Mouse (Mus musculus) gastrocnemius, postnatal 10 days (tissue): ENCODE results near the gene Krtap22-2. TPM values are rescaled to one million over a fixed set of nuclear protein-coding genes. Genes with fewer than 3 reads are reported as not detected.
"Not testable (repeated sequence)": the region's sequence is repeated elsewhere in the genome, so short reads cannot be mapped to it uniquely, and the experiment has no call there.

Experiments used
- DNase-seq: peaks from one replicate; pipeline ENCODE4 v3.0.0; 2021; ENCODE audit warnings: mixed read lengths
- long read RNA-seq, 2 experiments: library from polyadenylated mRNA; stranded (forward); transcript quantifications; one replicate each; pipeline ENCODE4 v2.0.0; 2021
- total RNA-seq, 2 experiments: library from RNA; stranded (reverse); gene quantifications; 2 replicates each; pipeline ENCODE4 v1.2.3; 2021

The Krtap22-2 gene
- total RNA-seq, result not detected
- long read RNA-seq, experiment 1, result 0 reads
- long read RNA-seq, experiment 2, result 0 reads

DNA sequence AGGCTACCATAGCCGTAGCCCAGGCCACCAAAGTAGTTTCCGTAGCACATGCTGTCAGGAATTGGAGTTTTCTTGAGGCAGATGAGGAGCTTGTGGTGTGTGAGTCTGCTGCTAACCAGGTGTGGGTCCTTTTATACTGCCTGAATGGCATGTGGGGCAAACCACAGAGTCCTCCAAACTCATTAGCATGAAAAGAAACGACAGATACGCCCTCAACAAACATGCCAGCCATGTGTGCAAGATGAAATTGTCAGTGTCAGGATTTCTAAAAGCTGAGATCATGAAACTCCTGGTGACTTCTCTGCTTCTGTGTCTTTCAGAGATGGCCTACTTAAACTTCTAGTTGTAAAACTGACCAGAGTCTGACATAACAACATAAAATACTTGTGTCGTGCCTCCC is at the start of gene Krtap22-2:
Gene Krtap22-2, minus strand, starts transcription at position 101 of the 400 bp plus-strand sequence.
- no peak for DNase-seq

DNA sequence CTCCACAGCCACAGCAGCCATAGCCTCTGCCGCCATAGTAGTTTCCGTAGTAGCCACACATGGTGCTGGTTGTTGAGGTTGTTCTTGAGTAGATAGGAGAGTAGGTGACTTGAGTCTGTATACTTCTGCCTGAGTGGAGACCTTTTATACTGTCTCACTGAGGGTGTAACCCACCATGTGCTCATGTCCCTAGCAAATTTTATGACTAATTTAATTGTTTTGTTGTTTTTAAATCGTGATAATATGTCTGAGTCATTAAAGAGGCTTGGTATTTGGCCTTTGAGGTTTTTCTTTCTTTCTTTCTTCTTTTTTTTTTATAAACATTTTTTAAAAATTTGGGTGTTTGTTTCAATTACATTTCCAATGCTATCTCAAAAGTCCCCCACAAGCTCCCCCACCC is 37.2 kb upstream of the Krtap22-2 start, which contains the start of gene Krtap6-5:
Gene Krtap6-5, minus strand, starts transcription at position 101 of the 400 bp plus-strand sequence.
- DNase-seq, result no peak

DNA sequence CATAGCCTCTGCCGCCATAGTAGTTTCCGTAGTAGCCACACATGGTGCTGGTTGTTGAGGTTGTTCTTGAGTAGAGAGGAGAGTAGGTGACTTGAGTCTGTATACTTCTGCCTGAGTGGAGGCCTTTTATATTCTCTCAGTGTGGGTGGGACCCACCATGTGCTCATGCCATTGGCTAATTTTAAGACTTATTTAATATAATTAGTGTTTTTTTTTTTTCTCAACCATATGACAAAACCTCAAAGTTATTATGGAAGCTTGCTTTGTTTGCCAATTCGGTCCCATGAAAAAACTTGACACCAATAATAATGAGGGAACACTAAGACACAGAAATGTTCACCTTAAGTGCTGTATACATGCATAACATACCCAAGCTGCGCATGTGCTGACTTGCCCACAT is 30.8 kb upstream of the Krtap22-2 start, which contains the start of gene Gm10228:
Gene Gm10228, minus strand, starts transcription at position 101 of the 400 bp plus-strand sequence.
- not testable (repeated sequence) for DNase-seq

DNA sequence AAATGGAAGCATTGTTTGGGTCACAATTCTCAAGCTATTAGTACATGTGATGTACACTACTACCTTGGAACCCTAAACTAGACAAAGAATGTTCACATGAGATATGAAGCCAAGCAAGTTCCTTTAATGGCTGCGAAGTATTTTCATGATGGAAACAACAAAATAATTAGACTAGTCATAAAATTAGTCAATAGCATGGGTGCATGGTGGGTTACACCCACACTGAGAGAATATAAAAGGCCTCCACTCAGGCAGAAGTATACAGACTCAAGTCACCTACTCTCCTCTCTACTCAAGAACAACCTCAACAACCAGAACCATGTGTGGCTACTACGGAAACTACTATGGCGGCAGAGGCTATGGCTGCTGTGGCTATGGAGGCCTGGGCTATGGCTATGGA is 20.8 kb upstream of the Krtap22-2 start, which contains the start of gene Krtap6-1:
Gene Krtap6-1, plus strand, starts transcription at position 301 of the 400 bp plus-strand sequence.
- DNase-seq, result not testable (repeated sequence)

DNA sequence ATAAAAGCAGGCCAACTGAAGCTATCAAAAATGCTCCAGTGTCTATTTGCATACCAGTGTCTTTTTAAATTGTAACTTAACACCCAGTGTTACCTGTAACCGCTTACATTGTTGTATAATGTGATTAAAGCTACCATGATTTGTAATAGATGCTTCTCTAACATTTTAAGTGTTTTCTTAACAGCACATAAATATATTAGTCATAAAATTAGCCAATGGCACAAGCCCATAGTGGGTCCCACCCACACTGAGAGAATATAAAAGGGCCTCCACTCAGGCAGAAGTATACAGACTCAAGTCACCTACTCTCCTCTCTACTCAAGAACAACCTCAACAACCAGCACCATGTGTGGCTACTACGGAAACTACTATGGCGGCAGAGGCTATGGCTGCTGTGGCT is 4.4 kb upstream of the Krtap22-2 start, which contains the start of gene Gm10229:
Gene Gm10229, plus strand, starts transcription at position 301 of the 400 bp plus-strand sequence.
- not testable (repeated sequence) for DNase-seq

DNA sequence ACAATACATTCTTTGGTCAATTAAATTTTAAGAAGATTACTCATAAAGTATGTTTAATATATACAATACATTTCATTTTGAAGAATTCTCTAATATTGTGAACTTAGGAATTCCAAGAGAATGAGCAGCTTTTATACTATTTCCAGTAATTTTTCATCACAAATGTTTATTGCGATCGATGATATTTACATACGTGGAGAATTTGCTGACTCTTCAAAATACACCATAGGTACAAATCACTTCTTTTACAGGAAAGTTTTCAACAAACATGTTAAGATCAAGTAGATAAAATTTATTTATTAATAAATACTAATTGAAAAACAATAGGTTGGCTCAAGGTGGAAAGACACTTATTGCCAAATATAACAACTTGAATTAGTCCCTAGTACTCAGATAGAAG is 3.4 kb upstream of the Krtap22-2 start:
- DNase-seq, result no peak

DNA sequence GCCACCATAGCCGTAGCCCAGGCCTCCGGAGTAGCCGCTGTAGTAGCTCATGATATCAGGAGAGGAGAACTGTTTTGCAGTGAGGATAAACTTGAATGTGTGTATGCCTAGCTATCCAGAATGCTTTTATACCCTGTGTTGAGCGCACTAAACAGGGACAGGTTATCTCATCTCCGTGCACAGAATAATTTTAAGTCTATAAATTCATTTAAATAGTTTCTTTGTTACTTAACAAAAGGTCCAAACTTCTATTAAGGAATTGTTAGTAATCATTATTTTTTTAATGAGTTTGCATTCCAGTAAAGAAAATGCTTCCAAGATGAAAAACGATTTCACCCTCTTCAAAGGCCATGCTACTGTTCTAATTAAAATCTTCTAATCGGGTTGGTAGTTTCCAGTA is 47.8 kb downstream of the Krtap22-2 start, which contains the start of gene Krtap16-3:
Gene Krtap16-3, minus strand, starts transcription at position 101 of the 400 bp plus-strand sequence.
- no peak for DNase-seq

Other genes with a start within 250 kb of the Krtap22-2 start
- gene 2310057N15Rik, start 236.6 kb downstream of the Krtap22-2 start, total RNA-seq, result not detected
- gene Gm5965, start 232.9 kb downstream of the Krtap22-2 start, total RNA-seq, result not detected
- not detected for gene Gm20741, start 198.5 kb downstream of the Krtap22-2 start, total RNA-seq
- not detected for gene Krtap15, start 190.5 kb downstream of the Krtap22-2 start, total RNA-seq
- not detected for gene Krtap14, start 184.6 kb downstream of the Krtap22-2 start, total RNA-seq
- not detected for gene Krtap19-1, start 141.3 kb downstream of the Krtap22-2 start, total RNA-seq
- gene Krtap19-2, start 136.5 kb downstream of the Krtap22-2 start, total RNA-seq, result not detected
- not detected for gene Krtap19-3, start 132.7 kb downstream of the Krtap22-2 start, total RNA-seq
- not detected for gene Krtap19-4, start 125.7 kb downstream of the Krtap22-2 start, total RNA-seq
- not detected for gene Krtap19-5, start 114.3 kb downstream of the Krtap22-2 start, total RNA-seq
- gene Krtap19-9b, start 78.5 kb downstream of the Krtap22-2 start, total RNA-seq, result not detected
- gene Krtap16-3, start 47.9 kb downstream of the Krtap22-2 start, total RNA-seq, result not detected
- under 1 TPM in 1 of 2 experiments, not detected in 1; 0.63 TPM for gene Gm10229, start 4.5 kb upstream of the Krtap22-2 start, total RNA-seq
- not detected for gene Krtap6-1, start 20.9 kb upstream of the Krtap22-2 start, total RNA-seq
- under 1 TPM in 1 of 2 experiments, not detected in 1; 0.96 TPM for gene Gm10228, start 30.7 kb upstream of the Krtap22-2 start, total RNA-seq
- gene Krtap6-5, start 37.1 kb upstream of the Krtap22-2 start, total RNA-seq, result not detected
- not detected for gene 1110025L11Rik, start 53.2 kb upstream of the Krtap22-2 start, total RNA-seq
- gene Krtap6-3, start 73.3 kb upstream of the Krtap22-2 start, total RNA-seq, result not detected
- gene Gm6358, start 130.1 kb upstream of the Krtap22-2 start, total RNA-seq, result not detected
- not detected for gene Gm10061, start 140.3 kb upstream of the Krtap22-2 start, total RNA-seq
- not detected for gene Gm9789, start 147.2 kb upstream of the Krtap22-2 start, total RNA-seq
- not detected for gene Gm7735, start 158.7 kb upstream of the Krtap22-2 start, total RNA-seq
- not detected for gene 1110057P08Rik, start 164.0 kb upstream of the Krtap22-2 start, total RNA-seq
- gene Krtap20-2, start 195.1 kb upstream of the Krtap22-2 start, total RNA-seq, result not detected